Mouse (Mus musculus) stomach, postnatal 0 days (tissue): ENCODE data around the gene Krtap19-9b. TPM values are rescaled to one million over a fixed set of nuclear protein-coding genes. Genes with fewer than 3 reads are reported as not detected.
A peak's percentile ranks its signal among the peaks of the same experiment; 100 is the strongest.

Experiments
- ATAC-seq: fragments of 200-750 bp; cut with Nextera tagmentation; 2 replicates; pipeline ENCODE4 v1.8.0; 2017; ENCODE audit not compliant: low FRiP score, low TSS enrichment
- DNase-seq: peaks from one replicate; pipeline ENCODE4 v3.0.0-alpha.2; 2016; ENCODE audit warnings: low spot score
- H3K27ac ChIP-seq: fragments of 300-500 bp; sonication (generic); replicated peaks from 2 replicates; pipeline ENCODE4 v1.5.1; 2014; ENCODE audit warnings: mild to moderate bottlenecking, control low read depth
- H3K27me3 ChIP-seq: fragments of 300-500 bp; sonication (generic); 2 replicates; pipeline ENCODE4 v1.6.1; 2014; ENCODE audit warnings: low read length; ENCODE audit not compliant: control insufficient read depth, insufficient read depth
- H3K36me3 ChIP-seq: fragments of 300-500 bp; sonication (generic); 2 replicates; pipeline ENCODE4 v1.6.1; 2014; ENCODE audit warnings: low read length, mixed read lengths; ENCODE audit not compliant: control insufficient read depth, insufficient read depth
- H3K4me1 ChIP-seq: fragments of 300-500 bp; sonication (generic); replicated peaks from 2 replicates; pipeline ENCODE4 v1.6.1; 2014; ENCODE audit warnings: antibody characterized with exemption; ENCODE audit not compliant: control insufficient read depth, insufficient read depth
- H3K4me2 ChIP-seq: fragments of 300-500 bp; sonication (generic); replicated peaks from 2 replicates; pipeline ENCODE4 v1.6.1; 2014; ENCODE audit warnings: low read depth, mild to moderate bottlenecking, control low read depth, moderate library complexity
- H3K4me3 ChIP-seq: fragments of 300-500 bp; sonication (generic); 2 replicates; pipeline ENCODE4 v1.5.1; 2014; ENCODE audit warnings: low read depth, low read length, control low read depth
- H3K9ac ChIP-seq: fragments of 300-500 bp; sonication (generic); 2 replicates; pipeline ENCODE4 v1.6.1; 2014; ENCODE audit warnings: mild to moderate bottlenecking, low read length, control low read depth, mixed read lengths
- H3K9me3 ChIP-seq: fragments of 300-500 bp; sonication (generic); 2 replicates; pipeline ENCODE4 v1.6.1; 2016; ENCODE audit warnings: low read length; ENCODE audit not compliant: control insufficient read depth
- CTCF ChIP-seq: IDR thresholded peaks from 2 replicates; pipeline ENCODE4 v1.5.1; 2016; ENCODE audit warnings: antibody characterized with exemption, low read depth, mild to moderate bottlenecking, moderate library complexity
- EP300 ChIP-seq: optimal IDR thresholded peaks from 2 replicates; pipeline ENCODE3; 2016; ENCODE audit warnings: antibody characterized with exemption
- WGBS: fragments of 180-500 bp; shearing (Covaris S2); extraction: QIAGEN DNeasy Blood & Tissue Kit; methylation state at CpG from one replicate; pipeline ENCODE4 v1.1.7; 2014; 5-methylcytosine and 5-hydroxymethylcytosine counted together
- polyA plus RNA-seq: library from polyadenylated mRNA; unstranded; fragments of >200 nt; fragmentation: Nextera tagmentation; extraction: Ambion mirVana; gene quantifications from 2 replicates; pipeline ENCODE4 v1.2.1, GENCODE M21; 2015

The Krtap19-9b gene
- not detected in 2 replicates for polyA plus RNA-seq

DNA sequence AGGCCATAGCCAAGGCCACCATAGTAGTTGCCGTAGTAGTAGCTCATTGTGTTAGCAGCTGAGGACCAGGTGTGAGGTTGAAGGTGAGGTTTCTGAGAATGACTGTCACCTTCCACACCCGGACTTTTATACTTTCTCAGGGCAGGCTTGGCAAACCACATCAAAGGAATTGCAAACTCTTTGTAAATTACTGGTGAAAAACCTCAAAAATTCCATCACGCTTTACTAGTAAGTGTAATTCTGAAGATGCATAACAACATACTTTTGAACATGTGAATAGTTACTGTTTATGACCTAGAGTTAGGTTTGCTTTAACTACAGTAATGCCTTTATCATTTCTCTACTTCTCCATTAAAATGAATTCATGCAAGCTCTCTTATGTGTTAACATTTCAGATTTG, at the start of gene Krtap19-9b:
Gene Krtap19-9b, minus strand, starts transcription at position 101 of the 400 bp plus-strand sequence.
- no peak for ATAC-seq
- TF ChIP-seq CTCF (no peak), EP300 (no peak)
- Histone ChIP-seq H3K27me3 (no peaks in the 10 kb centered on the region), H3K36me3 (no peaks in the 10 kb centered on the region), H3K9me3 (no peaks in the 10 kb centered on the region), H3K27ac (no peak within 1 kb of the TSS), H3K4me3 (no peak within 1 kb of the TSS), H3K4me1 (no peaks in the 10 kb centered on the region), H3K4me2 (no peak within 1 kb of the TSS), H3K9ac (no peak within 1 kb of the TSS)
- DNase-seq, result no peak
- WGBS, result 83% methylated on average over 3 of the region's 3 CpGs

DNA sequence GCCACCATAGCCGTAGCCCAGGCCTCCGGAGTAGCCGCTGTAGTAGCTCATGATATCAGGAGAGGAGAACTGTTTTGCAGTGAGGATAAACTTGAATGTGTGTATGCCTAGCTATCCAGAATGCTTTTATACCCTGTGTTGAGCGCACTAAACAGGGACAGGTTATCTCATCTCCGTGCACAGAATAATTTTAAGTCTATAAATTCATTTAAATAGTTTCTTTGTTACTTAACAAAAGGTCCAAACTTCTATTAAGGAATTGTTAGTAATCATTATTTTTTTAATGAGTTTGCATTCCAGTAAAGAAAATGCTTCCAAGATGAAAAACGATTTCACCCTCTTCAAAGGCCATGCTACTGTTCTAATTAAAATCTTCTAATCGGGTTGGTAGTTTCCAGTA, 30.7 kb upstream of the Krtap19-9b start, which contains the start of gene Krtap16-3:
Gene Krtap16-3, minus strand, starts transcription at position 101 of the 400 bp plus-strand sequence.
- H3K4me2 ChIP-seq, result no peak within 1 kb of the TSS
- H3K27me3 ChIP-seq, result no peaks in the 10 kb centered on the region
- H3K9me3 ChIP-seq, result no peaks in the 10 kb centered on the region
- no peak for ATAC-seq
- H3K36me3 ChIP-seq, result no peaks in the 10 kb centered on the region
- DNase-seq, result no peak
- H3K27ac ChIP-seq, result no peak within 1 kb of the TSS
- H3K4me3 ChIP-seq, result no peak within 1 kb of the TSS
- WGBS, result 89% methylated on average over 7 of the region's 7 CpGs
- TF ChIP-seq EP300 (no peak), CTCF (no peak)
- no peaks in the 10 kb centered on the region for H3K4me1 ChIP-seq
- no peak within 1 kb of the TSS for H3K9ac ChIP-seq

DNA sequence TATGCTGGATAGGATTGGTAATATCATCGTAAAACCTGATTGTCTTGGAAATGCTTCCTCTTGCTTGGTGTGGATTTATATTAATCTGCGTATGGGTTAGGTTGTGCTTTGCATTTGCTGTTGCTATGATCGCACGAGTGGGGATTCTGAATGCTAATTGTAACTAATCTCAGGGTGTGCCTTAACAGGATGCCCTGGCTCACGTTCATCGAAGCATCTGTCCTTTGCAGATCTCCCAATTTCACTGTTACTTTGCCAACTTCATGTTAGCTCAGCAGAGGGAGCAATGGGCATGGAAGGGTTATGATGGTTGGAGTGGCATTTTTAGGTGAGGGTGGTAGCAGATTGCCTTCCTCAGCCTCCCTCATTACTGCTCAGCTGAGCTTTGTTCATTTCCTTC, 9.0 kb upstream of the Krtap19-9b start:
- TF ChIP-seq CTCF (no peak), EP300 (no peak)
- Histone ChIP-seq H3K27me3 (no peaks in the 10 kb centered on the region), H3K4me2 (no peak overlapping the region), H3K36me3 (no peaks in the 10 kb centered on the region), H3K4me1 (no peaks in the 10 kb centered on the region), H3K9me3 (no peaks in the 10 kb centered on the region), H3K9ac (no peak overlapping the region), H3K27ac (no peak overlapping the region), H3K4me3 (no peak overlapping the region)
- ATAC-seq, result no peak
- 76% methylated on average over 6 of the region's 6 CpGs for WGBS
- no peak for DNase-seq

DNA sequence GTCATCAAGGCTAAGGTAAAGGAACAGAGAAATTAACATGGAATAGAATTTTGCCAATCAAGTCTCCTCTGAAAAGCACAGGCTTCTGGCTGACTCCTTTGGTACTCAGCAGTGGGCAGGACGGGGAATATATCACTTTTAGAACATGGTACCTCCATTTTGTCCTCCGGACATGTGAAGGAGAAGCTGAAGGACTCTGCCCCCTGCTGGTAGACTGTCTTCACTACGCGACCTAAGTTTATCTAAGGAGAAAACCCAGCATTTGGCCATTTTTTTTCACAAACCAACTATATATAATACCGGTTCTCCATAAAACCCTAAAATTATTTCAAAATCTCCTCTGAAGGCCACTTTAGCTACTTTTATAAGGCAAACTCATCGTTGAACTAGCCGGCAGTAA, 6.2 kb upstream of the Krtap19-9b start:
- TF ChIP-seq EP300, result no peak
- peak; percentile 49 for TF ChIP-seq CTCF
- H3K4me1 ChIP-seq, result no peaks in the 10 kb centered on the region
- no peaks in the 10 kb centered on the region for H3K9me3 ChIP-seq
- H3K4me3 ChIP-seq, result no peak overlapping the region
- H3K27ac ChIP-seq, result no peak overlapping the region
- DNase-seq (no peak), ATAC-seq (no peak)
- no peaks in the 10 kb centered on the region for H3K27me3 ChIP-seq
- WGBS, result 66% methylated on average over 7 of the region's 7 CpGs
- no peak overlapping the region for H3K9ac ChIP-seq
- H3K36me3 ChIP-seq, result no peaks in the 10 kb centered on the region
- H3K4me2 ChIP-seq, result no peak overlapping the region

DNA sequence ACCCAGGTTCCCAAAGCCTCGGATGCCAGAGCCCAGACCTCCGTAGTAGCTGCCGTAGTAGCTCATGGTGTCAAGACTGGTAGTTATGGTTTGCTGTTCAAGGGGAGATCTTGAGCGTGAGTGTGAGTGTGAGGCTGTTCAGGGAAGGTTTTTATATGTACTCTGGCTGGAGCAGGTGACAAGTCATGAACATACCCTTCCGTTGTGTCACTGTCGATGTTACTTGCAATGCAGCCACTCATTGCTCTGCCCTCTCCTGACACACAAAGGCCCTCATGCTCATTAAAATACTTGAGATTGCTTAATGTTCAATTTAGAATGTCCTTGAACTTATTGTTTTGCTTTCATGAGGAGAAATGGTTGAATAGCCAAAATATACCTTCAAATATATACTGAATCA, 35.7 kb downstream of the Krtap19-9b start, which contains the start of gene Krtap19-5:
Gene Krtap19-5, minus strand, starts transcription at position 101 of the 400 bp plus-strand sequence.
- no peak for TF ChIP-seq CTCF
- TF ChIP-seq EP300, result no peak
- DNase-seq, result no peak
- H3K27me3 ChIP-seq, result no peaks in the 10 kb centered on the region
- no peak for ATAC-seq
- H3K9me3 ChIP-seq, result no peaks in the 10 kb centered on the region
- no peak within 1 kb of the TSS for H3K4me3 ChIP-seq
- H3K9ac ChIP-seq, result no peak within 1 kb of the TSS
- no peak within 1 kb of the TSS for H3K27ac ChIP-seq
- H3K36me3 ChIP-seq, result no peaks in the 10 kb centered on the region
- no peak within 1 kb of the TSS for H3K4me2 ChIP-seq
- H3K4me1 ChIP-seq, result no peaks in the 10 kb centered on the region
- 88% methylated on average over 6 of the region's 6 CpGs for WGBS

DNA sequence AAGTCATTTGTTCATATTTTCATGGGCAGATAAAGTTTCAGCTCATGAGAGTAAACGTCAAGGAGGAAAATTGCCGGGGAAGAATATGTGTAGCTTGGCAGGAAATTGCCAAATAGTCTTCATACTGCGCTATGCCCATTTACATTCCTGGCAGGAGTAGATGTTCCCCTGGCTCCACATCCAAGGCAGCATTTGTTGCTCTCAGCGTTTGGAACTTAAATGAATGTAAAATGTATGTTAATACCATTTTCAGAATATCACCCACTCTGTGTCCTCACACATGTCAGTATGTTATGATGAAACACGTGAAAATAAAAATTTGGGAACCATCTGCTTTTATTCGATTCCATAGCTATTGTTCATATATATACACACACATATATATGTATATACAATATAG, 45.2 kb downstream of the Krtap19-9b start:
- ATAC-seq, result no peak
- Histone ChIP-seq H3K9me3 (no peaks in the 10 kb centered on the region), H3K9ac (no peak overlapping the region), H3K4me2 (no peak overlapping the region), H3K4me1 (no peaks in the 10 kb centered on the region), H3K27me3 (no peaks in the 10 kb centered on the region), H3K36me3 (no peaks in the 10 kb centered on the region), H3K27ac (no peak overlapping the region), H3K4me3 (no peak overlapping the region)
- 78% methylated on average over 6 of the region's 6 CpGs for WGBS
- DNase-seq, result no peak
- no peak for TF ChIP-seq EP300
- no peak for TF ChIP-seq CTCF
